ENCODE assay signal across 23 mouse cellular contexts in genomic region chr14:31601908-31602615, GRCm38 (mm10). TPM values are rescaled to one million over a fixed set of nuclear protein-coding genes. Genes with fewer than 3 reads are reported as not detected.
DNase-seq lines count a peak whose midpoint lies in the region; ATAC-seq and TF ChIP-seq lines count a peak whose summit lies in the region.
"Had no signal": no experiment of that assay in that cellular context is flagged by ENCODE, and none has a peak within 500 bp of the region (broad histone marks: within the 10 kb centered on the region; RNA-seq: fewer than 3 reads in every experiment).

No protein-coding gene starts in this region.

- no peak for TF ChIP-seq EP300 in liver, embryonic 14.5 days (IDR thresholded peaks at IDR 0.05; ENCODE audit: low read depth)

- peak overlapping the region; percentile 40 for H3K4me2 ChIP-seq in liver, embryonic 14.5 days (ENCODE audit: low read depth)
- H3K4me2 ChIP-seq: embryonic facial prominence, embryonic 15.5 days; forebrain, embryonic 15.5 days; heart, embryonic 12.5 days; hindbrain, embryonic 14.5 days had no signal

- H3K4me1 ChIP-seq in liver, embryonic 14.5 days (replicated peaks; ENCODE audit: control insufficient read depth in 2 of 2, insufficient read depth in 2 of 2, low read length in 1 of 2) = peaks cover 14 to 17% of the 10 kb centered on the region in 2 experiments
- H3K4me1 ChIP-seq: embryonic facial prominence, embryonic 15.5 days; forebrain, embryonic 15.5 days; heart, embryonic 12.5 days; hindbrain, embryonic 10.5 days had no signal

- no peaks in the 10 kb centered on the region for H3K27me3 ChIP-seq in liver, embryonic 14.5 days (ENCODE audit: control insufficient read depth, insufficient read depth, low read length)
- H3K27me3 ChIP-seq: embryonic facial prominence, embryonic 15.5 days; forebrain, embryonic 15.5 days; heart, embryonic 12.5 days had no signal

- peak overlapping the region; percentile 41; the same call in 1 of the 2 replicates for H3K27ac ChIP-seq in liver, embryonic 14.5 days
- H3K27ac ChIP-seq: embryonic facial prominence, embryonic 15.5 days; forebrain, embryonic 15.5 days; gastrocnemius, adult 2 months; hindbrain, embryonic 10.5 days; hindbrain, embryonic 14.5 days had no signal

- 77% methylated on average over 14 of the region's 14 CpGs for WGBS in liver, embryonic 14.5 days (ENCODE audit: insufficient replicate concordance)

- no peak for TF ChIP-seq CTCF in liver, embryonic 14.5 days (IDR thresholded peaks at IDR 0.05; ENCODE audit: low read depth)

- DNase-seq in thymus, postnatal 14 days = peak; percentile 44
- DNase-seq in thymus, adult 18-20 months = no peak
- DNase-seq in liver = peak; percentile 69
- peak in 1 of 3 experiments; percentile 37 for DNase-seq in liver, embryonic 14.5 days (ENCODE audit: low read depth in 3 of 3, low spot score in 3 of 3)
- no peak for DNase-seq in layer of hippocampus, postnatal 36 days
- DNase-seq in frontal cortex, postnatal 36 days (ENCODE audit: low spot score in 2 of 2) = no peak
- DNase-seq in retina, postnatal 1 day = no peak
- DNase-seq: adrenal gland, adult 2 months; adrenal gland, postnatal 25 days; cerebellum, adult 18-20 months; cerebellum, postnatal 14 days; embryo, embryonic 11 days; gastrocnemius, adult 2 months; gastrocnemius, postnatal 25 days had no signal

- no peak overlapping the region for H3K4me3 ChIP-seq in liver, embryonic 14.5 days (ENCODE audit: insufficient read depth in 1 of 2, low read depth in 2 of 2, low read length in 2 of 2)
- H3K4me3 ChIP-seq: embryonic facial prominence, embryonic 15.5 days; forebrain, embryonic 15.5 days; gastrocnemius, adult 2 months; heart, embryonic 12.5 days; hindbrain, embryonic 10.5 days had no signal

- H3K9me3 ChIP-seq in liver, embryonic 14.5 days (ENCODE audit: control insufficient read depth, low read length) = no peaks in the 10 kb centered on the region
- H3K9me3 ChIP-seq: embryonic facial prominence, embryonic 15.5 days; forebrain, embryonic 15.5 days; heart, embryonic 12.5 days; hindbrain, embryonic 10.5 days had no signal

- no peak overlapping the region; the same call in 1 of the 2 replicates for H3K9ac ChIP-seq in liver, embryonic 14.5 days (replicated peaks)
- H3K9ac ChIP-seq: embryonic facial prominence, embryonic 15.5 days; forebrain, embryonic 15.5 days; heart, embryonic 12.5 days; hindbrain, embryonic 14.5 days had no signal

- H3K36me3 ChIP-seq in liver, embryonic 14.5 days (replicated peaks; ENCODE audit: control insufficient read depth, insufficient read depth, low read depth) = no peaks in the 10 kb centered on the region
- H3K36me3 ChIP-seq: embryonic facial prominence, embryonic 15.5 days; forebrain, embryonic 15.5 days; heart, embryonic 12.5 days; hindbrain, embryonic 10.5 days had no signal

- ATAC-seq in liver, embryonic 14.5 days (ENCODE audit: insufficient read depth) = peak; percentile 77
- ATAC-seq: forebrain, embryonic 15.5 days had no signal

RNA-seq across cellular contexts. Expression of gene Colq, which starts 10.9 kb away (rescaled TPM):
- 0.02 and 0.04 TPM in 2 replicates for polyA plus RNA-seq in liver, embryonic 14.5 days (2012; rRNA removed)
- polyA plus RNA-seq in liver, embryonic 14.5 days (2014; fragmentation: Nextera tagmentation; extraction: Ambion mirVana) = 0.09 TPM in 1 of 2 replicates, not detected in the other
- total RNA-seq in layer of hippocampus, postnatal 36 days (2021) = under 1 TPM; 0.15 to 0.35 TPM
- total RNA-seq: adrenal gland, adult 2 months; adrenal gland, postnatal 25 days; common myeloid progenitor, adult 5-6 weeks; granulocyte monocyte progenitor cell, adult 5-6 weeks had no signal
- polyA plus RNA-seq: C2C12; forebrain, embryonic 11.5 days; forebrain, embryonic 15.5 days had no signal

RNA-seq across cellular contexts. Expression of gene Gm49387, which starts 38.6 kb away (rescaled TPM):
- polyA plus RNA-seq in liver, embryonic 14.5 days (2012; rRNA removed) = not detected in 2 replicates
- 0.65 and 2.3 TPM in 2 replicates for polyA plus RNA-seq in liver, embryonic 14.5 days (2014; fragmentation: Nextera tagmentation; extraction: Ambion mirVana)
- not detected for total RNA-seq in layer of hippocampus, postnatal 36 days (2021)
- total RNA-seq: common myeloid progenitor, adult 5-6 weeks; granulocyte monocyte progenitor cell, adult 5-6 weeks had no signal
- polyA plus RNA-seq: adrenal gland, adult 2 months; C2C12; forebrain, embryonic 11.5 days; hindbrain, embryonic 14.5 days had no signal

RNA-seq across cellular contexts. Expression of gene Btd, which starts 38.8 kb away (rescaled TPM):
- 7.6 and 12.9 TPM in 2 replicates for polyA plus RNA-seq in liver, embryonic 14.5 days (2012; rRNA removed)
- 8.8 and 8.9 TPM in 2 replicates for polyA plus RNA-seq in liver, embryonic 14.5 days (2014; fragmentation: Nextera tagmentation; extraction: Ambion mirVana)
- 10 to 100 TPM in 1 of 2 experiments, 1 to 10 TPM in 1; 9.5 to 10.9 TPM for total RNA-seq in layer of hippocampus, postnatal 36 days (2021)

RNA-seq across cellular contexts. Expression of gene Hacl1, which starts 39.0 kb away (rescaled TPM):
- 3.5 and 7.4 TPM in 2 replicates for polyA plus RNA-seq in liver, embryonic 14.5 days (2012; rRNA removed)
- polyA plus RNA-seq in liver, embryonic 14.5 days (2014; fragmentation: Nextera tagmentation; extraction: Ambion mirVana) = 10.7 and 13.3 TPM in 2 replicates
- total RNA-seq in layer of hippocampus, postnatal 36 days (2021) = 1 to 10 TPM; 6.6 to 9.8 TPM

Comparison
In these comparisons a context has a peak if more than half of its experiments do, and no peak if none do; other contexts are left out.
1. DNase-seq: peak in thymus, postnatal 14 days (single experiment) and liver (single experiment); none in thymus, adult 18-20 months (0 of 2), layer of hippocampus, postnatal 36 days (0 of 2), frontal cortex, postnatal 36 days (0 of 2) and retina, postnatal 1 day (single experiment).